Mouse (Mus musculus) liver, embryonic 13.5 days (tissue): ENCODE data around the gene 5730596B20Rik. TPM values are rescaled to one million over a fixed set of nuclear protein-coding genes. Genes with fewer than 3 reads are reported as not detected.

Source experiments
- ATAC-seq: fragments of 200-750 bp; cut with Nextera tagmentation; 2 replicates; pipeline ENCODE4 v1.8.0; 2017; ENCODE audit warnings: low read depth, mild to moderate bottlenecking, moderate number of reproducible peaks, moderate library complexity
- DNase-seq: peaks from one replicate; pipeline ENCODE4 v3.0.0; 2022
- H3K27ac ChIP-seq: fragments of 300-500 bp; sonication (generic); 2 replicates; pipeline ENCODE4 v1.5.1; 2015; ENCODE audit warnings: moderate library complexity, mild to moderate bottlenecking, inconsistent platforms
- H3K27me3 ChIP-seq: fragments of 300-500 bp; sonication (generic); 2 replicates; pipeline ENCODE4 v1.6.1; 2015; ENCODE audit warnings: mild to moderate bottlenecking, inconsistent platforms
- H3K36me3 ChIP-seq: fragments of 300-500 bp; sonication (generic); 2 replicates; pipeline ENCODE4 v1.6.1; 2015; ENCODE audit warnings: mild to moderate bottlenecking, inconsistent platforms
- H3K4me1 ChIP-seq: fragments of 300-500 bp; sonication (generic); replicated peaks from 2 replicates; pipeline ENCODE4 v1.6.1; 2015; ENCODE audit warnings: inconsistent platforms
- H3K4me2 ChIP-seq: fragments of 300-500 bp; sonication (generic); 2 replicates; pipeline ENCODE4 v1.6.1; 2015; ENCODE audit warnings: inconsistent platforms, mild to moderate bottlenecking, moderate library complexity
- H3K4me3 ChIP-seq: fragments of 300-500 bp; sonication (generic); replicated peaks from 2 replicates; pipeline ENCODE4 v1.5.1; 2015; ENCODE audit warnings: mild to moderate bottlenecking, inconsistent platforms
- H3K9ac ChIP-seq: fragments of 300-500 bp; sonication (generic); 2 replicates; pipeline ENCODE4 v1.6.1; 2015; ENCODE audit warnings: mild to moderate bottlenecking, inconsistent platforms
- H3K9me3 ChIP-seq: fragments of 300-500 bp; sonication (generic); replicated peaks from 2 replicates; pipeline ENCODE4 v1.6.1; 2016; ENCODE audit warnings: inconsistent platforms
- WGBS: fragments of 180-500 bp; shearing (Covaris S2); methylation state at CpG from one replicate; pipeline ENCODE4 v1.1.7; 2015; ENCODE audit not compliant: insufficient replicate concordance; 5-methylcytosine and 5-hydroxymethylcytosine counted together
- microRNA counts: library from miRNA; unstranded; fragments of <30 nt; microRNA quantifications from one replicate; lab custom pipeline; 2016
- microRNA-seq: library from miRNA; unstranded; fragments of <30 nt; microRNA quantifications from one replicate; pipeline ENCODE4, GENCODE M21; 2016
- polyA plus RNA-seq: library from polyadenylated mRNA; unstranded; fragments of >200 nt; fragmentation: Nextera tagmentation; extraction: Ambion mirVana; gene quantifications from 2 replicates; pipeline ENCODE4 v1.2.1, GENCODE M21; 2015

The 5730596B20Rik gene
- polyA plus RNA-seq, 1 experiment from 2014 or later = 0.02 TPM

DNA sequence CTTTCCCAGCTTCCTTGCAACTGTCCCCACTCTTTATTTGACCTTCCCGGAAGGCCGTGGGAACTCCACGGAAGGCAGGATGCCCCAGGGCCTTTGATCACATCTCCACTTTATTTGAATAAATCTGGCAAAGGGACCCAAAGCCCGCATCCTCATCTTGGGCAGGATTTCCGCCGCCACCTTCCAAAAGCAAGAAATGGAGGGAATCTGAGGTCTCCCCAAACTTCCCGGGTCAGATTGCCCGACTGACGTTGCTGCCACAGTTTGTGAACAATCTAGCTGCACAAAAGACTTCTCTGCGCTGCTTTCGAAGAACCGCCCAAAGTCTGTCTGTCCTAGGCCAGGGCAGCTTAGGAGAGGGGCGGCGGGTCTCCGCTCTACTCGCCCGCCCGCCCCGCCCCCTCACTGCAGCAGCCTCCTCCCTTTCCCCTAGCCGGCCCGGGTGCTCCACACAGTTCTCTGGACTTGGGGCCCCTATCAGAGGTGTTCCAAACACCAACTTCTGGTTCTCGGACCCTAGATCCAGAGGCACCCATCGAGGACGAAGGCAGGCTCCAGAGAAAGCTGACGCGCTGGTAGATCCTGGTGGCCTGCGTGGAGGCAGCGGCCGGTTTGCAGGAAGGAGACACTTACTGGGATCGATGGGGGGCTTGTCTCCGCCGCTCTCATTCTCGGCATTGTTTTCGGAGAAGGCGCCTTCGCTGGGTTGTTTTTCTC, 47.8 kb downstream of the 5730596B20Rik start:
- Histone ChIP-seq H3K36me3 (no peaks in the 10 kb centered on the region), H3K4me3 (peak overlapping the region; percentile 32), H3K27me3 (peaks cover 99% of the 10 kb centered on the region), H3K27ac (no peak overlapping the region), H3K9me3 (no peaks in the 10 kb centered on the region), H3K4me1 (0 out of 2 replicates have a peak, but pooled peaks cover 4% of the 10 kb centered on the region), H3K4me2 (peak overlapping the region; percentile 39), H3K9ac (no peak overlapping the region)
- ATAC-seq = no peak
- DNase-seq = no peak
- 3% methylated on average over 35 of the region's 36 CpGs for WGBS

DNA sequence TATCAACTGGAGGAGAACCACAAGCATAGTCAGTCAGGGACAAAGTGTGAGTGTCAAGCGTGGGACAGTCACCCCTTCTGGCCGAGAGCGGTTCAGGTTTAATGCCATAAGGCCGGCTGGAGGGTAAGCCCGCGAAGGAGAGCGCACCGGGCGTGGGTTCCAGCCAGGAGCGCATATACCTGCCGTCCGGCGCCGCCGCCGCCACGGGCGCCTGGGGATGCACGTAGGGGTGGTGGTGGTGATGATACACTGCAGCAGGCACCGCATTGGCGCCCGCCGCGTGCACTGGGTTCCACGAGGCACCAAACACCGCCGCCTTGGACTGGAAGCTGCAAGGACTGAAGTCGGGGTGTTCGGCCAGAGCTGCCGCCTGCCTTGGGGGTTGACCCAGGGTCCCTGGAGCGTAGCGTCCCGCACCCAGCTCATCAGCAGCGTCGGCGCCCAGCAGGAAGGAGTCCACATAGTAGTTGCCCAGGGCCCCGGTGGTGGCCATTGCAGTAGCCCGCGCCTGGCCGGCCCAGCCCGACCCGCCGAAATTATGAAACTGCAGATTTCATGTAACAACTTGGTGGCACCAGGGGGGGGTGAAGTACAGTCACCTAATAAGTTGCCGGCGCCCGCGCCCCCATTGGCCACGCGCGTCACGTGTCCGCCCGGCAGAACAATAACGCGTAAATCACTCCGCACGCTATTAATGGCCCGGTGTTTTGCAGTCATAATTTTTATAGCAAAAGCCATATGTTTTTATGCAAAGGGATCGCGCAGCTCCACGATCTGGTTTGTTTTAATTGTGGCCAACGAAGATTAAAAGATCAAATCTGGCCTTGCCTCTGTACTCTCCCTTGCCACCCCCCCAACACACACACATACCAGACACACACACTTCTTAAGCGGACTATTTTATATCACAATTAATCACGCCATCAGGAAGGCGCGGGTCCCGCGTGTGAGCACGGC, 48.6 kb downstream of the 5730596B20Rik start:
- DNase-seq = no peak
- no peaks in the 10 kb centered on the region for H3K9me3 ChIP-seq
- no peak overlapping the region for H3K27ac ChIP-seq
- peak overlapping the region; percentile 39 for H3K4me2 ChIP-seq
- H3K4me3 ChIP-seq = peak overlapping the region; percentile 32
- H3K27me3 ChIP-seq = peaks cover 99% of the 10 kb centered on the region
- H3K4me1 ChIP-seq = 0 out of 2 replicates have a peak, but pooled peaks cover 4% of the 10 kb centered on the region
- H3K36me3 ChIP-seq = no peaks in the 10 kb centered on the region
- no peak overlapping the region for H3K9ac ChIP-seq
- WGBS = 1% methylated on average over 69 of the region's 69 CpGs
- ATAC-seq = no peak

DNA sequence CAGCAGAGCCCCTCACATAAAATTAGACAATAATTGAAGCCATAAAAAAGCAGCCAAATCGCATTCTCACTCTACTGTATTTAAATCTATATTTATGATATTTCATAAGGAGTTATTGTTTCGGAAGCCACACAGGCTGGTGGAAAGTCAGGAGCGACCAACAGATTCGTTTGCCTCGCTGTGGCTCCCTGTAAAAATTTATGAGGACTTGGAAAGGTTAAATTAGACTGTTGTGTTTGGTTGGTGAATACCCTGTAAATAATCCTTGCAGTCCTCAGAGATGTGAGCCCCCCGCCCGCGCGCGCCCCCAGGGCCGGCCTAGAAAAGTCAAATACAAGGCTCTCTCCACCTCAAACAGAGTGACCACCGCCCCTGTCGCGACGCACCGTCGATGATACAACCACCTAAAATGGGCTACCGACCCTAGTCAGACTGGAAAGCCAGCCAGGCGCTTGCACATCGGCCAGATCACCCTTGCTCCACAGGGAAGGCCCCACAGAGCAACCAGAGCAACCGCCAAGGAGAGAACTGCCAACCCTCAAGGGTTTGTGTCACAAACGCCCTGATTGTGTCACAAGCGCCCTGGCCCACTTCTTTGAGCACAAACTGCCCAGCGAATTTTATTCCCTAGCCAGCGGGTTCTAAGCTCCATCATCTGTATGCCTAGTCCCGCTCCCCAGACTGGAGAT, 49.4 kb downstream of the 5730596B20Rik start:
- DNase-seq (no peak), ATAC-seq (no peak)
- no peak overlapping the region for H3K4me2 ChIP-seq
- H3K27ac ChIP-seq = no peak overlapping the region
- no peak overlapping the region for H3K9ac ChIP-seq
- H3K36me3 ChIP-seq = no peaks in the 10 kb centered on the region
- no peak overlapping the region for H3K4me3 ChIP-seq
- WGBS = 8% methylated on average over 26 of the region's 26 CpGs
- H3K27me3 ChIP-seq = peaks cover 98% of the 10 kb centered on the region
- no peaks in the 10 kb centered on the region for H3K9me3 ChIP-seq
- 0 out of 2 replicates have a peak, but pooled peaks cover 3% of the 10 kb centered on the region for H3K4me1 ChIP-seq

GRCm38 (mm10) chr6:52227470-52228222, 50.3 kb downstream of the 5730596B20Rik start:
- Histone ChIP-seq H3K4me1 (no peaks in the 10 kb centered on the region), H3K4me2 (no peak overlapping the region), H3K9ac (no peak overlapping the region), H3K9me3 (no peaks in the 10 kb centered on the region), H3K27me3 (peaks cover 98% of the 10 kb centered on the region), H3K27ac (no peak overlapping the region), H3K36me3 (no peaks in the 10 kb centered on the region), H3K4me3 (no peak overlapping the region)
- DNase-seq (no peak), ATAC-seq (no peak)
- WGBS = 6% methylated on average over 11 of the region's 11 CpGs

DNA sequence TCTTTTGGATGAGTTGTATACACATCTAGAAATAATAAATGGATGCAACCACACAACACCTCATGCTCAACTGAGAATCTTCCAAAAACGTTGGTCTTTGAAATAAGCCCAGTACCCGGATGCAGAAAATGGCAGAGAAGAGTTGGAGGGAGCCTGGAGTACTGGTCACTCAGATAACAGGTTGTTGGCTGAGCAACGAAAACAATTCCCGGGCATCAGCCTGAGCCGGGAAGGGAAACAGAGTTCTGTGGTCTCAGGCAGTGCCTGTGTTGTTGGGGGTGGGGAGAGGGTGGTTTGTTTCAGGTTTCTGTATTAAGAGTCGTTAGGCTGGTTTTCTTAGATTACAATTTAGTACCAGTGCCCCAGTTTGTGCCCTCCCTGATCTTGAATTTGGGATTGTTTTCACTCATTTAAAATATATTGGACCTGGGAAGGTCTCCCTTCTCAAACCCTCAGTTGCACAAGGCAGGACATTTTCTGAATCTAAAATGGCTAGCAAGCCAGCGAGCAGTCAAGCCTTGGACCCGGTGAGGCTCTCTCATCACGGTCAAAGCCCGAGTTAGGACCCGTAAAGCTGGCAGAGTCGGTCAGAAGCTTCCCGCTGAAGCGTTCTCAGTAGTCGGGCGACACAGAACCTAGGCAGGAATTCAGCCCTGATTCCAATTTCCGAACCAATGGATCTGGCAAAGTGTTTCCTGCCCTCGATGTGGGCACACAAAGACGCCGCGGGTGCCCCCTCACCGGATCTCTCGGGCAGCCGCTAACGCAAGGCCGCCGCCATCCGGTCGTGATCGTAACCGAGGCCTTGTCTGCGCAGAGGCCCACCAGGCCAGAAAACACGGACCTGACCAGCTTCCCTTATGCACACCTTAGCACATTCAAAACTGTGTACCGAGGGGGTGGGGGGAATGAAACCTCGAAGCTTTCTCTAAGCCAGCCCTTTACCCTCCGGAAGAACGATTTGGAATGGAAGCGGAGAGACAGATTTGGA, 51.5 kb downstream of the 5730596B20Rik start:
- no peak overlapping the region for H3K9ac ChIP-seq
- no peaks in the 10 kb centered on the region for H3K9me3 ChIP-seq
- no peak overlapping the region for H3K4me3 ChIP-seq
- H3K4me2 ChIP-seq = no peak overlapping the region
- peaks cover 98% of the 10 kb centered on the region for H3K27me3 ChIP-seq
- DNase-seq (no peak), ATAC-seq (no peak)
- H3K4me1 ChIP-seq = no peaks in the 10 kb centered on the region
- no peaks in the 10 kb centered on the region for H3K36me3 ChIP-seq
- H3K27ac ChIP-seq = no peak overlapping the region
- 2% methylated on average over 38 of the region's 38 CpGs for WGBS

DNA sequence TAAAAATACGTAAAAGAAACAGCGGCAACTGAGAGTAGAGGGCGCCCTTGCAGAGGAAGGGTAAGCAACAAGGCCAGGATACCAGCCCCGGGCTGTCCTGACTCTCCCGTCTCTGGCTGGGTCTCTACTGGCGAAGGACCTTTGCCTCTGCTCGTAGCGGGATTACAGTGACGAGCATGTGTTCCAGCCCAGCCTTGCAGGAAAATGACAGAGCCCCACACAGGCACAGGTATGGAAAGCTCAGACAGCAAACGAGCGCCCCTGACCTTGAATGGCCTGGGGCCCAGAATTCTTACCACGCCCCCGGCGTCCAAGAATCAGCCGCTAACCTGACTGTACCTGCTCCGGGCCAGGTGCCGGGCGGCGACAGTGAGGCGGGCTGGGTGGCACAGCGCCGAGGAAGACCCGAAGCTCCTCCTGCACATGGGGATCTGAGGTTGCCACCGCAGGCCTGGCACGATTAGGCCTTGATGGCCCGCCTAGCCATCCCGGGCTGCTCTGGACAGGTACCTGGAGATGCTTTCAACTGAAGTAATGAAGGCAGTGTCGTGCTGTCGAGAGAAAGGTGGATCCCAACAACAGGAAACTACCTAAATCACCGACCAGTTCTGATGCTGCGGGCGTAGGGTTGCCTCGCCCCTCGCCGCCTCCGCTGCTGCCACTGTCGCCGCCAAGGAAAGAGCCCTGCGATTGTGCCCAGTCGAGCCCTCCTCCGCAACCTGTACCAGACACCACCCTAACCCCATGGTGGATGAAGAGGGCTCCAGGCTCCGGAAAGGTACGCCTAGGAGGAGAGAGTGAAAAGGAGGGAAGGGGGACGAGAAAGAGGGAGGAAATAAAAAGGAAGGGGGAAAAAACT, 52.5 kb downstream of the 5730596B20Rik start:
- Histone ChIP-seq H3K4me1 (no peaks in the 10 kb centered on the region), H3K4me2 (no peak overlapping the region), H3K36me3 (no peaks in the 10 kb centered on the region), H3K9ac (no peak overlapping the region), H3K27me3 (peaks cover 98% of the 10 kb centered on the region), H3K27ac (no peak overlapping the region), H3K9me3 (no peaks in the 10 kb centered on the region), H3K4me3 (0 out of 2 replicates have a peak overlapping the region, but pooled peaks have one; percentile 10)
- ATAC-seq = no peak
- no peak for DNase-seq
- WGBS = 2% methylated on average over 42 of the region's 44 CpGs

MicroRNAs encoded within 50 kb of the gene (microRNA counts, 519-probe panel; counts per million panel counts)
- 114 counts per million for microRNA mmu-miR-196b (lab: Ali Mortazavi, UCI)

Small RNA genes within 50 kb of the gene (microRNA-seq; reads per million reads assigned to microRNA genes)
- gene Mir196b = 1,177 reads per million, percentile 77 among the genes with 10 or more reads in this experiment

Other genes with a start within 250 kb of the 5730596B20Rik start
- 22.4 TPM in 2 replicates for gene Skap2, start 164.9 kb upstream of the 5730596B20Rik start, polyA plus RNA-seq
- 0.52 and 0.66 TPM in 2 replicates for gene Hoxa1, start 19.2 kb upstream of the 5730596B20Rik start, polyA plus RNA-seq
- 0.63 and 0.82 TPM in 2 replicates for gene Hoxa2, start 12.7 kb upstream of the 5730596B20Rik start, polyA plus RNA-seq
- 0.17 and 0.30 TPM in 2 replicates for gene Hoxa4, start 14.3 kb downstream of the 5730596B20Rik start, polyA plus RNA-seq
- 0.83 and 1.2 TPM in 2 replicates for gene Hoxa5, start 27.1 kb downstream of the 5730596B20Rik start, polyA plus RNA-seq
- gene Hoxa6, start 31.2 kb downstream of the 5730596B20Rik start, polyA plus RNA-seq = not detected in 2 replicates
- gene Hoxa3, start 35.8 kb downstream of the 5730596B20Rik start, polyA plus RNA-seq = 0.24 and 0.43 TPM in 2 replicates
- not detected in 2 replicates for gene Gm28308, start 35.8 kb downstream of the 5730596B20Rik start, polyA plus RNA-seq
- 0.52 and 0.59 TPM in 2 replicates for gene Hoxa7, start 44.4 kb downstream of the 5730596B20Rik start, polyA plus RNA-seq
- 0.44 and 0.89 TPM in 2 replicates for gene Hoxa9, start 53.6 kb downstream of the 5730596B20Rik start, polyA plus RNA-seq
- gene Hoxa10, start 63.4 kb downstream of the 5730596B20Rik start, polyA plus RNA-seq = 0.14 and 0.15 TPM in 2 replicates
- not detected in 2 replicates for gene Hoxa11, start 68.3 kb downstream of the 5730596B20Rik start, polyA plus RNA-seq
- gene Hoxa13, start 83.4 kb downstream of the 5730596B20Rik start, polyA plus RNA-seq = not detected in 2 replicates
- gene Evx1, start 136.0 kb downstream of the 5730596B20Rik start, polyA plus RNA-seq = not detected in 2 replicates